Mouse (Mus musculus) hindbrain, embryonic 15.5 days (tissue): ENCODE results near the gene Naa40. TPM values are rescaled to one million over a fixed set of nuclear protein-coding genes. Genes with fewer than 3 reads are reported as not detected.

ENCODE experiments used
- polyA plus RNA-seq: library from polyadenylated mRNA; unstranded; fragments of >200 nt; fragmentation: Nextera tagmentation; extraction: Ambion mirVana; gene quantifications from 2 replicates; pipeline ENCODE4 v1.2.1, GENCODE M21; 2015

Naa40 gene
- polyA plus RNA-seq, 1 experiment from 2014 or later: 66.2 TPM

Other genes starting within 250 kb of the Naa40 start
- 23.7 and 24.2 TPM in 2 replicates for gene Dnajc4, start 248.6 kb downstream of the Naa40 start, polyA plus RNA-seq
- 22.8 and 23.9 TPM in 2 replicates for gene Nudt22, start 245.1 kb downstream of the Naa40 start, polyA plus RNA-seq
- 21.5 and 21.8 TPM in 2 replicates for gene Trpt1, start 245.1 kb downstream of the Naa40 start, polyA plus RNA-seq
- 4.5 and 5.2 TPM in 2 replicates for gene Fermt3, start 221.7 kb downstream of the Naa40 start, polyA plus RNA-seq
- gene Stip1, start 201.2 kb downstream of the Naa40 start, polyA plus RNA-seq: 218 and 229 TPM in 2 replicates
- 5.5 and 6.1 TPM in 2 replicates for gene Macrod1, start 184.4 kb downstream of the Naa40 start, polyA plus RNA-seq
- 9.8 and 11.1 TPM in 2 replicates for gene Flrt1, start 135.5 kb downstream of the Naa40 start, polyA plus RNA-seq
- 233 and 239 TPM in 2 replicates for gene Otub1, start 34.9 kb downstream of the Naa40 start, polyA plus RNA-seq
- gene Cox8a, start 23.6 kb downstream of the Naa40 start, polyA plus RNA-seq: 1,050 and 1,125 TPM in 2 replicates
- gene Rcor2, start 26.1 kb upstream of the Naa40 start, polyA plus RNA-seq: 24.0 and 32.1 TPM in 2 replicates
- gene Mark2, start 100.7 kb upstream of the Naa40 start, polyA plus RNA-seq: 49.5 and 52.5 TPM in 2 replicates
- gene Spindoc, start 141.8 kb upstream of the Naa40 start, polyA plus RNA-seq: 28.9 and 32.2 TPM in 2 replicates
- gene 2700081O15Rik, start 176.4 kb upstream of the Naa40 start, polyA plus RNA-seq: 15.3 and 17.2 TPM in 2 replicates
- gene Rtn3, start 242.1 kb upstream of the Naa40 start, polyA plus RNA-seq: 643 and 672 TPM in 2 replicates